In the genomic region with DNA sequence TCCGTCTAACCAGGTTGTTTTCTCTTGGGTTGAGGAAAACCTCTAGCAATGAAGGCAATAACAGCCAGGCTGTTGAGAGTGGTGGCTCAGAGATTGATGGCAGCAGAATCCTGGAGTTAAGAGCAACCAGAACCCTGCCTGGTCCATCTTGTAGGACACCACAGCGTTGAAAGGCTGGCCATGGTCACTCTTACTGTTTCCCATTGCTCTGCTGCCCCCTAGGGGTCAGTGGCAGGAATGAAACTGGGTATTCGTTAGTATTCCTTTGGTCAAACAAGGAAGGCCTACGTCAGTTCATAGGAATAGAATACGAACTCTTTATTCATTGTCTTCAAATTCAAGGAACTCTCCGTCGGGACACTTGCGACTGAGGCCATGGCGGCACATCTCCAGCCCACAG, we compare ENCODE assay signal across 9 mouse cellular contexts. TPM values are rescaled to one million over a fixed set of nuclear protein-coding genes. Genes with fewer than 3 reads are reported as not detected.
DNase-seq lines count a peak whose midpoint lies in the region; ATAC-seq and TF ChIP-seq lines count a peak whose summit lies in the region.
"Had no signal": no experiment of that assay in that cellular context is flagged by ENCODE, and none has a peak within 500 bp of the region (broad histone marks: within the 10 kb centered on the region; RNA-seq: fewer than 3 reads in every experiment).

No protein-coding gene starts in this region.

- peak; percentile 19 for DNase-seq in ovary, adult 18-20 months (ENCODE audit: low spot score)
- no peak for DNase-seq in ovary, postnatal 10 days (ENCODE audit: low spot score)
- peak; percentile 52 to 59 for DNase-seq in cerebellum, adult 2 months
- DNase-seq in kidney, adult 9 months = peak; percentile 68
- peak; percentile 51 for DNase-seq in liver, adult 2 months (ENCODE audit: extremely low read depth, low read depth, low spot score)
- DNase-seq in thymus, postnatal 25 days = peak; percentile 25

- no peaks in the 10 kb centered on the region for H3K4me1 ChIP-seq in cerebellum, adult 2 months (ENCODE audit: control insufficient read depth, insufficient read depth, low read length)
- H3K4me1 ChIP-seq in forebrain, embryonic 15.5 days = no peaks in the 10 kb centered on the region
- no peaks in the 10 kb centered on the region for H3K4me1 ChIP-seq in liver, adult 2 months (ENCODE audit: control insufficient read depth, insufficient read depth, low read length)
- H3K4me1 ChIP-seq in neural tube, embryonic 14.5 days (ENCODE audit: control insufficient read depth, insufficient read depth, low read length) = no peaks in the 10 kb centered on the region

- no peak overlapping the region for H3K27ac ChIP-seq in cerebellum, adult 2 months (ENCODE audit: insufficient read depth, low read length)
- no peak overlapping the region for H3K27ac ChIP-seq in forebrain, embryonic 15.5 days (replicated peaks)
- no peak overlapping the region for H3K27ac ChIP-seq in liver, adult 2 months (replicated peaks; ENCODE audit: insufficient read depth, low read depth, low read length)
- no peak overlapping the region for H3K27ac ChIP-seq in neural tube, embryonic 14.5 days (ENCODE audit: low read depth, low read length)
- H3K27ac ChIP-seq: limb, embryonic 15.5 days had no signal

- no peaks in the 10 kb centered on the region for H3K79me2 ChIP-seq in liver, adult 2 months (ENCODE audit: control insufficient read depth, insufficient read depth, low read length)

- WGBS in cerebellum, adult 2 months = 13% methylated on average over 9 of the region's 9 CpGs
- WGBS in forebrain, embryonic 15.5 days = 11% methylated on average over 9 of the region's 9 CpGs
- 14% methylated on average over 9 of the region's 9 CpGs for WGBS in liver, adult 2 months
- 10% methylated on average over 9 of the region's 9 CpGs for WGBS in neural tube, embryonic 14.5 days

- no peak overlapping the region for H3K4me2 ChIP-seq in forebrain, embryonic 15.5 days (replicated peaks)
- no peak overlapping the region for H3K4me2 ChIP-seq in neural tube, embryonic 14.5 days (ENCODE audit: low read depth, low read length)
- H3K4me2 ChIP-seq: limb, embryonic 15.5 days had no signal

- no peaks in the 10 kb centered on the region for H3K9me3 ChIP-seq in forebrain, embryonic 15.5 days
- no peaks in the 10 kb centered on the region for H3K9me3 ChIP-seq in neural tube, embryonic 14.5 days (ENCODE audit: control insufficient read depth, low read length)
- H3K9me3 ChIP-seq: limb, embryonic 15.5 days had no signal

- no peaks in the 10 kb centered on the region for H3K36me3 ChIP-seq in forebrain, embryonic 15.5 days
- H3K36me3 ChIP-seq in liver, adult 2 months (ENCODE audit: control insufficient read depth, insufficient read depth, low read length) = no peaks in the 10 kb centered on the region
- H3K36me3 ChIP-seq in neural tube, embryonic 14.5 days (ENCODE audit: control insufficient read depth, insufficient read depth, low read length) = no peaks in the 10 kb centered on the region
- H3K36me3 ChIP-seq: limb, embryonic 15.5 days had no signal

- 0 out of 2 replicates have a peak, but pooled peaks have one; percentile 41 for ATAC-seq in forebrain, embryonic 15.5 days (replicated peaks)
- ATAC-seq in neural tube, embryonic 14.5 days (ENCODE audit: low read depth) = 0 out of 2 replicates have a peak, but pooled peaks have one; percentile 54

- TF ChIP-seq CTCF in cerebellum, adult 2 months (IDR thresholded peaks at IDR 0.05; ENCODE audit: borderline replicate concordance, insufficient read depth, low read depth, low read length) = peak; percentile 84
- peak; percentile 83 for TF ChIP-seq CTCF in liver, adult 2 months (IDR thresholded peaks at IDR 0.05; ENCODE audit: low read depth, low read length)

- no peak overlapping the region for H3K4me3 ChIP-seq in cerebellum, adult 2 months (replicated peaks; ENCODE audit: insufficient read depth, low read depth, low read length)
- no peak overlapping the region for H3K4me3 ChIP-seq in forebrain, embryonic 15.5 days
- no peak overlapping the region for H3K4me3 ChIP-seq in liver, adult 2 months (ENCODE audit: insufficient read depth, low read depth, low read length)
- H3K4me3 ChIP-seq in neural tube, embryonic 14.5 days (ENCODE audit: low read depth, low read length) = no peak overlapping the region
- H3K4me3 ChIP-seq: limb, embryonic 15.5 days had no signal

- H3K9ac ChIP-seq in forebrain, embryonic 15.5 days (replicated peaks) = no peak overlapping the region
- no peak overlapping the region for H3K9ac ChIP-seq in liver, adult 2 months (ENCODE audit: low read depth, low read length)
- H3K9ac ChIP-seq in neural tube, embryonic 14.5 days (replicated peaks; ENCODE audit: low read depth, low read length) = no peak overlapping the region
- H3K9ac ChIP-seq: limb, embryonic 15.5 days had no signal

- TF ChIP-seq POLR2A in cerebellum, adult 2 months (IDR thresholded peaks at IDR 0.05; ENCODE audit: borderline replicate concordance, insufficient read depth, low read length) = no peak
- no peak for TF ChIP-seq POLR2A in liver, adult 2 months (IDR thresholded peaks at IDR 0.05; ENCODE audit: extremely low read depth, insufficient read depth, low read length)

- H3K27me3 ChIP-seq in cerebellum, adult 2 months (ENCODE audit: control insufficient read depth, insufficient read depth, low read length) = peaks cover 2% of the 10 kb centered on the region; the same call in 1 of the 2 replicates
- 0 out of 2 replicates have a peak, but pooled peaks cover 9% of the 10 kb centered on the region for H3K27me3 ChIP-seq in forebrain, embryonic 15.5 days
- no peaks in the 10 kb centered on the region for H3K27me3 ChIP-seq in liver, adult 2 months (ENCODE audit: control insufficient read depth, insufficient read depth, low read length)
- H3K27me3 ChIP-seq in neural tube, embryonic 14.5 days (ENCODE audit: control insufficient read depth, insufficient read depth, low read length) = peaks cover 26% of the 10 kb centered on the region

RNA-seq across cellular contexts. Expression of a gene that starts 18.4 kb away (rescaled TPM):
- polyA plus RNA-seq in cerebellum, adult 2 months (2012; rRNA removed) = 0.19 and 0.33 TPM in 2 replicates
- 3.1 and 5.5 TPM in 2 replicates for polyA plus RNA-seq in forebrain, embryonic 15.5 days (2015; fragmentation: Nextera tagmentation; extraction: Ambion mirVana)
- not detected in 2 replicates for total RNA-seq in liver, adult 2 months (2014; rRNA removed)
- not detected in 2 replicates for polyA plus RNA-seq in liver, adult 2 months (2012; rRNA removed)
- 2.6 TPM in 2 replicates for polyA plus RNA-seq in neural tube, embryonic 14.5 days (2014; fragmentation: Nextera tagmentation; extraction: Ambion mirVana)

RNA-seq across cellular contexts. Expression of a gene that starts 43.7 kb away (rescaled TPM):
- not detected in 2 replicates for polyA plus RNA-seq in cerebellum, adult 2 months (2012; rRNA removed)
- 1.1 and 1.5 TPM in 2 replicates for polyA plus RNA-seq in forebrain, embryonic 15.5 days (2015; fragmentation: Nextera tagmentation; extraction: Ambion mirVana)
- total RNA-seq in liver, adult 2 months (2014; rRNA removed) = 0.47 and 0.74 TPM in 2 replicates
- polyA plus RNA-seq in liver, adult 2 months (2012; rRNA removed) = 0.31 and 0.42 TPM in 2 replicates
- 0.13 and 0.22 TPM in 2 replicates for polyA plus RNA-seq in neural tube, embryonic 14.5 days (2014; fragmentation: Nextera tagmentation; extraction: Ambion mirVana)
